Mouse (Mus musculus): ENCODE data around the gene Syt6. TPM values are rescaled to one million over a fixed set of nuclear protein-coding genes. Genes with fewer than 3 reads are reported as not detected.
"Not testable (repeated sequence)": the region's sequence is repeated elsewhere in the genome, so short reads cannot be mapped to it uniquely, and the experiment has no call there.

Gene Syt6
- polyA plus RNA-seq, 1 experiment: 18.5 TPM

DNA sequence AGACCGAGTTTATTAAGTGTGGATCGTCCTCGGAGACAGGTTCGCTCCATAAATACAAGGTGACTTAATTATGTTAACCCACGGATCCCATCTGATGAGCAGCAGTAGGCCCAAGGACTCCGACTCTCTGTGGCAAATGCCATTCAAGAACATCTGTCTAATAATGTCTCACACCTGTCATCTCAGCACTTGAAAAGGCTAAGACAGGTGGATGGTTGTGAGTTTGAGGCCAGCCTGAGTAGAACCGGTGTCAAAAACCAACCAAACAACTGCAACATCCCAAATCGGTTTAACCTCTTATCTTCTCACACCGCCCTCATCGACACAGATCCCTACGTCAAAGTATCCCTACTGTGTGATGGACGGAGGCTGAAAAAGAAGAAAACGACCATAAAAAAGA, 50.1 kb downstream of the Syt6 start:
- DNase-seq (ENCODE audit: low read depth): no peak
- TF ChIP-seq CTCF (IDR thresholded peaks at IDR 0.05; ENCODE audit: borderline replicate concordance, extremely low read depth, insufficient read depth, insufficient read length) (no peak), POLR2A (IDR thresholded peaks at IDR 0.05; ENCODE audit: borderline replicate concordance, extremely low read depth, insufficient read depth, insufficient read length, poor library complexity, severe bottlenecking) (no peak)

DNA sequence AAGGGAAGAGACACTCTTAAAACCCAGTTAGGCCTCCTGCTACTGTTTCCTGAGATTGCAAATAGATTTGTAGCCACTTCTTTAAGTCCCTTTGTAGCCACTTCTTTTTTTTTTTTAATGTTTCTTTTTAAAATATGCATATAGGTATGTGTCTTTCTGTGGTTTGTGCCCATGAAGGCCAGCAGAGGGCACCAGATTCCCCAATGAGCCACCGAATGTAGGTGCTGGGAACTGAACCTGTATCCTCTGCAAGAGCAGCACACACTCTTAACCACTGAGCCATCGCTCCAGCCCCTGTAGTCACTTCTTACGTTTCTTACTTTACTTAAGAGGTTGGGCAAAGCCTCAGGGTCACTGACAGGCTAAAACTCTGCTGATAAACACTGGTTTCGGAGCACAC, 51.5 kb downstream of the Syt6 start:
- TF ChIP-seq CTCF (IDR thresholded peaks at IDR 0.05; ENCODE audit: borderline replicate concordance, extremely low read depth, insufficient read depth, insufficient read length) (no peak), POLR2A (IDR thresholded peaks at IDR 0.05; ENCODE audit: borderline replicate concordance, extremely low read depth, insufficient read depth, insufficient read length, poor library complexity, severe bottlenecking) (no peak)
- DNase-seq (ENCODE audit: low read depth): no peak

DNA sequence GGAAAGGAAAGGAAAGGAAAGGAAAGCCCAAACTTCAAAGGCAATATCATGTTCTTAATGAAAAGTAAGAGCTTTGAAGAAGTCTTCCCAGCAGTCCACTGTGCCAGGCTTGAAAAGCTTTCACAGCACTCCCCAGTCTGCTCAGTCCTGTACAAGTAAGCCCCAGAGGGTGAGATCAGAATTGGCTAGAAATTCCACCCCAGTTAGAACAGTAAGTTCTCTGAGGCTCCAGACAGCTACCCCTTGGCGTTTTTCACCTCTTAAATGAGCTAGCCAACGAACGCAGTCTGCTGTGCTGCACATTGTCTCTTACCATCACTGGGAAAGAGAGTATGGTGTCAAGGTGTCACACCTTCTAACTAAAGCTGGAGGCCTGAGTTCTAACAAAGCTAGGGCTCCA, 52.6 kb downstream of the Syt6 start:
- TF ChIP-seq POLR2A (IDR thresholded peaks at IDR 0.05; ENCODE audit: borderline replicate concordance, extremely low read depth, insufficient read depth, insufficient read length, poor library complexity, severe bottlenecking) (no peak), CTCF (IDR thresholded peaks at IDR 0.05; ENCODE audit: borderline replicate concordance, extremely low read depth, insufficient read depth, insufficient read length) (no peak)
- DNase-seq (ENCODE audit: low read depth): no peak

DNA sequence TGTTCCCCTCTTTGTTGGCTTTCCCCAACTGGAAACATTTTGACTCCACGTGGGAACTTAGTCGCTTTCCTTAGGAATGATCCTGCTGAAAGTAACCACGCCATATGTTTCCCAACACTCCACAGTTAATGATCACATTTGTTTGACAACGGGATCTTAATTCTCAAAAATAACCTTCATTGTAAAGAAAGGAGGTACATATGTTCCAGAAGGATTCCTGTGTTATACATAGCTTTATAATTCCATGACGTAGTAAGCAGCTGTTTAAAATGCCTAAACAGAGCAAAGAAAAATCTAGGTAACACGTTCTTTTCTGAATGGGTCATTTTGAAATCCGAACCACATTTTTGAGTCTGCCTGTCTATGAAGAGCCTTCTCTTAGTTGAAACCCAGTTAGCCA, 58.1 kb downstream of the Syt6 start:
- DNase-seq (ENCODE audit: low read depth): no peak
- TF ChIP-seq POLR2A (IDR thresholded peaks at IDR 0.05; ENCODE audit: borderline replicate concordance, extremely low read depth, insufficient read depth, insufficient read length, poor library complexity, severe bottlenecking) (no peak), CTCF (IDR thresholded peaks at IDR 0.05; ENCODE audit: borderline replicate concordance, extremely low read depth, insufficient read depth, insufficient read length) (no peak)

DNA sequence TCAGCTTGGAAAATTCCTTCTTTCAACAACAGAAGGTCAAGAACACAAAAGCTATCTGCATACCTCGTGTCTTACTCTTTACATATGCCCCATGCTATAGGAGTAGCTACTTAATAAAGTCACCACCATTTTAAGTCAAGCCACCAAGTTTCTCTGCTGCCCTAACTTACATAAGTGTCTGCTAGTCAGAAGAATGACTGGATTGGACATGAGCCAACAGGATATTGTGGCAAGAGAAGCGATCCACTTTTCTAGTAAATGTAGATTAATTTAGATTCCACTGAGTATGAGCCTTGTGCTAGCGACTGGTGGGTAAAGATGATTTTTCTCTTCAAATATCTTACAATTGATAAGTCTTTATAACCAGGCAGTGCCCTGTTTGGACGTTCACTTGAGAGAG, 58.8 kb downstream of the Syt6 start:
- TF ChIP-seq CTCF (IDR thresholded peaks at IDR 0.05; ENCODE audit: borderline replicate concordance, extremely low read depth, insufficient read depth, insufficient read length): no peak

DNA sequence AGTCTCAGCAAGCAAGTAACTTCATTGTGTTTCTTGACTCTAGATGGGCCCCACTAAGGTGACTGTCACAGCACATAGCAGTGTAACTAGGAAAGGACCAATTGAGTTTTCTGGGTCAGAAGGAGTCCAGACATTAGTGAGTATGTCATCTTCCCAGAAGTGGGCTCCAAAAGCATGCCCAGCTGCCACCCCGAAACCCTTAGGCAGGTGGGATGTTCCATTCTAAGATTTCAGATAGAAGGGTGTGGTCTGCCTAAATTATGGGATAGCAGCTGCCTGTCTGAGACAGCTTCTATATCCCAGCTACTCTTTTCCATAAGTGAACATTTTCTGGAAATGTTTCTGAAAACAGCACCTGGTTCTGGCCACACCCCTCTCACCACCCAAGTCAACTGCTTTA, 59.2 kb downstream of the Syt6 start:
- DNase-seq (ENCODE audit: low read depth): no peak
- TF ChIP-seq POLR2A (IDR thresholded peaks at IDR 0.05; ENCODE audit: borderline replicate concordance, extremely low read depth, insufficient read depth, insufficient read length, poor library complexity, severe bottlenecking) (no peak), CTCF (IDR thresholded peaks at IDR 0.05; ENCODE audit: borderline replicate concordance, extremely low read depth, insufficient read depth, insufficient read length) (no peak)

More for the DNA sequence above, 58.8 kb downstream of the Syt6 start:
- DNase-seq (ENCODE audit: low read depth): no peak

DNA sequence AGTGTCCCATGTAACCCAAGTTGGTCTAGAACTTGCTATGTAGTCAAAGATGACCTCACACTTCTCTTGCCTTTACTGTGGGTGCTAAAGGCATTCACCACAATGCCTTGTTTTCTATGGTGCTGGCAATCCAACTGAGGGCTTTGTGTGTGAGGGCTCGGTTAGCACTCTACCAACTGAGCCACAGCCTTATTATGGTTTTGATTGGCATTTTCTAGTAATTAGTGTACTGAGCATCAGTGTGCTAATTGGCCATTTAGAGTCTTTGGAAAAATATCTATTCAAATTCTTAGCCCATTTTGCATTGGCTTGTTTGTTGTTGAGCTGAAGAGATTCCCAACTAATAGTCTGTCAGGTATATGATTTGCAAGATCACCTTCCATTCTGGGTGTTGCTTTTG, 62.6 kb downstream of the Syt6 start:
- TF ChIP-seq CTCF (IDR thresholded peaks at IDR 0.05; ENCODE audit: borderline replicate concordance, extremely low read depth, insufficient read depth, insufficient read length): no peak
- no peak for TF ChIP-seq POLR2A (IDR thresholded peaks at IDR 0.05; ENCODE audit: borderline replicate concordance, extremely low read depth, insufficient read depth, insufficient read length, poor library complexity, severe bottlenecking)
- peak; percentile 68 for DNase-seq (ENCODE audit: low read depth)

DNA sequence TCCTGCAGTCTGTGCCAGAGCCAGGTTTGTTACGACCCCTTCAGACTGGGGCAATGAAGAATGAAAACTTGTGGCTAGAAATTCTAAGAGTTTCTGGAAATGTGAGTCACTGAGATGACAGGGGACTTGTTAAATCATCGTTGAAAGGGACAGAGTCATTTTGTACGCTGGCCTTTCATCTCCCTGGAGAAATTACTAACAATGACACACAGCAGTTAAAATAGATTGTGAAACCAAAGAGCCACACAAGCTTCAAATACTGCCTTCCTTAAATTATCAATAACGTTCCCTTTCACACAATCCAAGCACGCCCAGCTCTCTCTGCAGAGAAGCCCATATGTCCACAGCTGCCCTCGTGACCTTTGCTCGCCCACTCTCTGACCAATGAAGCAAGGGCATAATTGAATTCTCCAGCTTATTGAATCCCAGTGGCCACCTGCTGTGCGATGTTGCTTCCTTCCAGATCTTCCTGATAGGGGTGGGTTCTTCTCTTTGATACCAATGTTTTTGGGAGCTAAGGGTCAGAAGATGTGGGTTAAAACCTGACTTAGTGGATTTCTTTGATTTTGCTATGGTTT, 65.3 kb downstream of the Syt6 start:
- no peak for DNase-seq (ENCODE audit: low read depth)
- no peak for TF ChIP-seq POLR2A (IDR thresholded peaks at IDR 0.05; ENCODE audit: borderline replicate concordance, extremely low read depth, insufficient read depth, insufficient read length, poor library complexity, severe bottlenecking)
- TF ChIP-seq CTCF (IDR thresholded peaks at IDR 0.05; ENCODE audit: borderline replicate concordance, extremely low read depth, insufficient read depth, insufficient read length): no peak

DNA sequence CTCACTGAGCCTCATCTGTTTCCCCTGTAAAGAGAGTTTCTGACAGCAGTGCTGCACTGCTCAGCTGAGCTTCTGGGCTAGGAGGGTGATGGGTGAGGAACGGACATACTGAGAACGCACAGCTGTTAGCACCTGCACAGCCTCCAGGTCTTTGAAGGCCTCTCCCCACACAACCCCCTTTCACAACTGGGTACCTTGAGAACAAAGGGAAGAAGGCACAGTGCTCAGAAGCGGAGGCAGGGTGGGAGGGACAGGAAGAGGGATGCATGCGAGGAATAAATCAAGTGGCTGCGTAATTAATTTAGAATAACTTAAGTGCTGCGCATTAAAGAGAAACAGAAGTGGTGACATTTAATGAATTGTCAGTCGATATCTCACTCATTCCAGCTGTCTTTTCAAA, 66.3 kb downstream of the Syt6 start:
- peak; percentile 57 for DNase-seq (ENCODE audit: low read depth)
- TF ChIP-seq POLR2A (IDR thresholded peaks at IDR 0.05; ENCODE audit: borderline replicate concordance, extremely low read depth, insufficient read depth, insufficient read length, poor library complexity, severe bottlenecking) (no peak), CTCF (IDR thresholded peaks at IDR 0.05; ENCODE audit: borderline replicate concordance, extremely low read depth, insufficient read depth, insufficient read length) (no peak)

DNA sequence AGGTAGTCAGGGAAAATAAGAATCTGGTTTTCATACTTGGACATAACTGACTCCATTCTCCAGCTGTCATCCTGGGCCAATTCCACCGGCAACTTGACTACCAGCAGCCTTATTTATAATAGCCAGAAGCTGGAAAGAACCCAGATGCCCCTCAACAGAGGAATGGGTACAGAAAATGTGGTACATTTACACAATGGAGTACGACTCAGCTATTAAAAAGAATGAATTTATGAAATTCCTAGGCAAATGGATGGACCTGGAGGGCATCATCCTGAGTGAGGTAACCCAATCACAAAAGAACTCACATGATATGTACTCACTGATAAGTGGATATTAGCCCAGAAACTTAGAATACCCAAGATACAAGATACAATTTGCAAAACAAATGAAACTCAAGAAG, 70.9 kb downstream of the Syt6 start, which contains the start of gene Atg4a-ps:
Gene Atg4a-ps (minus strand): TSS at position 101 of the 400 bp plus-strand sequence.
- DNase-seq (ENCODE audit: low read depth): not testable (repeated sequence)

DNA sequence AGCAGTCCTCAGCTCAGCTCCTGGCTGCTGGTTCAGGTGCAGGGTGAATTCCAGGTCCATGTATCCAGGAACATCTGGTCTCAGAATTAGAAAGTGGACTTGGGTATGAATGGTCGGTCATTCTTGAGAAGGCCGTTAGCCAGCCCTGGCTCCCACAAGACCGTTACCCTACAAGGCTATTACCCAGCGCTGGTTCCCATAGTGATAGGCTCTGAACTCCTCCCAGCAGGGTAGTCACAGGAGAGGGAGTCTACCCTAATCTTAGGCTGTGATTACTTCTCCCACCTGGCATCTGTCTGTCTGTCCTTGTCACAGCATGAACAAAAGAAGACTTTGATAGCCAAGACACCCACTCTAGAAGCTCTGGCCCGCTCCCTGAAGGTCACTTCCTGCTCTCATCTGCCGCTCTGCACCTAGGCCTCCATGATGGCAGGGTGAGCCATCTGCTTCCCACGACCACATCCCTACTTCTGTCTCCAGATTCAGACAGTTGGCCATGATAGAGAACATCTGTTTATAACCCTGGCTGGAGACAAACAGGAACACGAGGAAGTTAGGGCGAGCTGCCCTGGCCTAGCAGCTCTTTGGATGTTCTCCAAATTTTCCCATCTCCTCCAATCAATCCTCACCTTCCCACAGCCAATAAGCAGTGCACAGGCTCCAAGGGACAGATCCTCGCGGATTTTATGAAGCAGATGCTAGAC, 72.3 kb downstream of the Syt6 start:
- DNase-seq (ENCODE audit: low read depth): no peak
- TF ChIP-seq POLR2A (IDR thresholded peaks at IDR 0.05; ENCODE audit: borderline replicate concordance, extremely low read depth, insufficient read depth, insufficient read length, poor library complexity, severe bottlenecking): no peak
- no peak for TF ChIP-seq CTCF (IDR thresholded peaks at IDR 0.05; ENCODE audit: borderline replicate concordance, extremely low read depth, insufficient read depth, insufficient read length)

DNA sequence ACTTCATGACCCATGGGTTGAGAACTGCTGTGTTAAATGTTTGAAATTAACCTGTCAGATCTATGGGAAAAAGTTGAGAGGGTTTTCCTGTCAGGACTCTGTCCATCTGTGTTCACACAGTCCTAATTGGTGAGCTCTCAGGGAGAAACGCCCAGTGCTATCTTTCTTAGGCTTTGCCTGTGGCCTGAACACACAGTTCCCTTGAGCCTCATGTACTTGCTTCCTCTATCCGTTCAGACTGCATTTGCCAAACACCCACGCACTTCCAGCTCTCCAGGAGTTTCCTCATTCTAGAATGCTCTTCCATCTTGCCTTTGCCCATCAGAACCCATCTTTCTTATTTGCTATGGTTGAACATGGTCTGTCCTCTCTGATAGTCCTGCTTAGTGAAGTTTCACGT, 73.5 kb downstream of the Syt6 start:
- TF ChIP-seq CTCF (IDR thresholded peaks at IDR 0.05; ENCODE audit: borderline replicate concordance, extremely low read depth, insufficient read depth, insufficient read length): no peak
- TF ChIP-seq POLR2A (IDR thresholded peaks at IDR 0.05; ENCODE audit: borderline replicate concordance, extremely low read depth, insufficient read depth, insufficient read length, poor library complexity, severe bottlenecking): no peak
- DNase-seq (ENCODE audit: low read depth): no peak

Measured in brain, embryonic 14.5 days (tissue).